Comparison of ENCODE assay signal across 21 mouse cellular contexts in genomic region chr6:34624536-34624935, GRCm38 (mm10).
"Had no signal": no experiment of that assay in that cellular context is flagged by ENCODE, and none has a peak within 500 bp of the region (broad histone marks: within the 10 kb centered on the region; RNA-seq: fewer than 3 reads in every experiment).

No protein-coding gene starts in this region.

- H3K27me3 ChIP-seq: limb, embryonic 12.5 days; limb, embryonic 15.5 days; neural tube, embryonic 12.5 days; neural tube, embryonic 15.5 days; stomach, embryonic 15.5 days had no signal

- H3K27ac ChIP-seq: kidney, postnatal 0 days; layer of hippocampus, adult 2 months; limb, embryonic 12.5 days; limb, embryonic 15.5 days; liver, embryonic 14.5 days; neural tube, embryonic 12.5 days; neural tube, embryonic 15.5 days; stomach, embryonic 15.5 days had no signal

- H3K4me2 ChIP-seq: limb, embryonic 12.5 days; limb, embryonic 15.5 days; liver, embryonic 11.5 days; lung, embryonic 14.5 days; midbrain, embryonic 11.5 days; neural tube, embryonic 12.5 days; neural tube, embryonic 15.5 days; stomach, embryonic 15.5 days had no signal

- ATAC-seq: liver, postnatal 0 days had no signal

- H3K9ac ChIP-seq: limb, embryonic 12.5 days; limb, embryonic 15.5 days; liver, embryonic 14.5 days; liver, postnatal 0 days; lung, embryonic 14.5 days; neural tube, embryonic 12.5 days; neural tube, embryonic 15.5 days; stomach, embryonic 15.5 days had no signal

- H3K4me1 ChIP-seq: neural tube, embryonic 12.5 days; neural tube, embryonic 15.5 days; stomach, embryonic 15.5 days had no signal

- H3K36me3 ChIP-seq: limb, embryonic 12.5 days; limb, embryonic 15.5 days; neural tube, embryonic 12.5 days; neural tube, embryonic 15.5 days; stomach, embryonic 15.5 days had no signal

- H3K4me3 ChIP-seq: layer of hippocampus, adult 2 months; limb, embryonic 12.5 days; limb, embryonic 15.5 days; neural tube, embryonic 12.5 days; neural tube, embryonic 15.5 days; stomach, embryonic 15.5 days had no signal

- DNase-seq: kidney, postnatal 25 days; layer of hippocampus, adult 9-11 months; liver, postnatal 0 days; lung, embryonic 14.5 days; lung, postnatal 14 days; lung, postnatal 4 days; midbrain, embryonic 14.5 days; right cerebral cortex, adult 18-20 months; right cerebral cortex, postnatal 14 days; spleen, adult 18-20 months; thymus, postnatal 36 days had no signal

- H3K9me3 ChIP-seq: limb, embryonic 12.5 days; limb, embryonic 15.5 days; neural tube, embryonic 12.5 days; neural tube, embryonic 15.5 days; stomach, embryonic 15.5 days had no signal
